9 mouse cellular contexts compared by ENCODE assay signal in the genomic region with DNA sequence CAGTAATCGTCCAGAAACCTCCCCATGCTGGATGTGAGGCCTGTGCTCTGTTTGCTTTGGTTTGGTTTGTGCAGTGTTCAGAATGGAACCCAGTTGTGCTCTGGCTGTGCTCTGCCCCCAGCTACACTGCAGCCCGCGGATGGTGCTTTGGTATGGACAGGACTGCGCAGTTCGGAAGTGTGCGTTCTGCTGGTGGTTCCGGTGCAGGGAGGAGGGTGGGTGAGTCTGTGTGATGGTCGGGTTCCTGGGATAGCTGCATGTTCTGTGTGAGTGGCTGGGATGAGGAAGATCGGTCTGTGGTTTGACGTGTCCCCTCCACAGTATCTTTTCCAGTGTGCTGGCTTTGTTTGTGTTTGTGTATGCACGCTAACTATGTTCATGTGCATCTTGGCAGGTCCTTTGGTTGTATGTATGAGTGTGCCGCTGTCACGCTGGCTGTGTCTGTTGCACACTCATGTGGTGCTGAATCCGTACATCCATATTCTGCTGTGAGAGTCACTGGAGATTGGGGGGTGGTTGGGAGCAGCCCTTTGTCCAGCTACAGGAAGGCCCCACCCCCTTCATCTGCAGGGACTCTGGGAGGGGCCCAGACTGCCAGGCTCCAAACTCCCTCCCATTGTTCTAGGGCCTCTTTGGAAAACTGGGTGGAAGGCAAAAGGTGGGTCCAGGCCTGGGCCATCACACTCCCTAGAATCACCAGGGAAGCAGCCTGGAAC. TPM values are rescaled to one million over a fixed set of nuclear protein-coding genes. Genes with fewer than 3 reads are reported as not detected.
A peak's percentile ranks its signal among the peaks of the same experiment; 100 is the strongest.
DNase-seq lines count a peak whose midpoint lies in the region; ATAC-seq lines count a peak whose summit lies in the region.
"Had no signal": no experiment of that assay in that cellular context is flagged by ENCODE, and none has a peak within 500 bp of the region (broad histone marks: within the 10 kb centered on the region; RNA-seq: fewer than 3 reads in every experiment).

No protein-coding gene starts in this region.

- ATAC-seq in kidney, embryonic 15.5 days (replicated peaks; ENCODE audit: low FRiP score), result no peak

- no peaks in the 10 kb centered on the region for H3K9me3 ChIP-seq in heart, embryonic 10.5 days
- no peaks in the 10 kb centered on the region for H3K9me3 ChIP-seq in kidney, embryonic 15.5 days (replicated peaks)
- H3K9me3 ChIP-seq: G1E had no signal

- 81% methylated on average over 14 of the region's 14 CpGs for WGBS in heart, embryonic 10.5 days
- 80% methylated on average over 14 of the region's 14 CpGs for WGBS in kidney, embryonic 15.5 days

- intact Hi-C loops in gastrocnemius, postnatal 14 days (cut with DNase I; ENCODE audit: low total_unique reads), result no loop called here
- intact Hi-C loops in left cerebral cortex, postnatal 36 days (cut with DNase I), result no loop called here

- no peak overlapping the region for H3K9ac ChIP-seq in kidney, embryonic 15.5 days

- H3K4me3 ChIP-seq in heart, embryonic 10.5 days, result 0 out of 2 replicates have a peak overlapping the region, but pooled peaks have one; percentile 1
- no peak overlapping the region for H3K4me3 ChIP-seq in kidney, embryonic 15.5 days (replicated peaks)

- peak overlapping the region; percentile 83 for H3K27ac ChIP-seq in heart, embryonic 10.5 days
- peak overlapping the region; percentile 87 for H3K27ac ChIP-seq in kidney, embryonic 15.5 days

- peaks cover 73% of the 10 kb centered on the region for H3K4me1 ChIP-seq in heart, embryonic 10.5 days
- peaks cover 88% of the 10 kb centered on the region for H3K4me1 ChIP-seq in kidney, embryonic 15.5 days

- DNase-seq in gastrocnemius, postnatal 14 days, result peak; percentile 17
- DNase-seq in gastrocnemius, postnatal 10 days, result no peak
- DNase-seq in heart, embryonic 10.5 days (ENCODE audit: low spot score), result no peak
- peak; percentile 82 for DNase-seq in lung, postnatal 10 days
- DNase-seq in left cerebral cortex, postnatal 36 days (ENCODE audit: low spot score in 2 of 2), result no peak
- DNase-seq in thymus, postnatal 4 days, result no peak
- DNase-seq in embryo, embryonic 10 days (ENCODE audit: low spot score), result no peak

- no peak overlapping the region for H3K4me2 ChIP-seq in kidney, embryonic 15.5 days

- H3K27me3 ChIP-seq in heart, embryonic 10.5 days (ENCODE audit: insufficient read depth, poor library complexity, severe bottlenecking), result peaks cover 10% of the 10 kb centered on the region; the same call in 1 of the 2 replicates
- no peaks in the 10 kb centered on the region for H3K27me3 ChIP-seq in kidney, embryonic 15.5 days

- no peaks in the 10 kb centered on the region for H3K36me3 ChIP-seq in heart, embryonic 10.5 days
- no peaks in the 10 kb centered on the region for H3K36me3 ChIP-seq in kidney, embryonic 15.5 days
- H3K36me3 ChIP-seq: G1E had no signal

RNA-seq across cellular contexts. Expression of a gene that starts 8.1 kb away (rescaled TPM):
- total RNA-seq in gastrocnemius, postnatal 14 days (2021), result 10 to 100 TPM; 12.5 to 17.3 TPM
- total RNA-seq in gastrocnemius, postnatal 10 days (2021), result 10 to 100 TPM; 17.6 to 21.1 TPM
- 92.5 and 124 TPM in 2 replicates for polyA plus RNA-seq in heart, embryonic 10.5 days (2016; fragmentation: Nextera tagmentation; extraction: Ambion mirVana)
- polyA plus RNA-seq in kidney, embryonic 15.5 days (2015; fragmentation: Nextera tagmentation; extraction: Ambion mirVana), result 133 and 143 TPM in 2 replicates
- 10 to 100 TPM; 22.9 to 23.9 TPM for total RNA-seq in left cerebral cortex, postnatal 36 days (2021)

RNA-seq across cellular contexts. Expression of a gene that starts 26.0 kb away (rescaled TPM):
- total RNA-seq in gastrocnemius, postnatal 14 days (2021), result 1 to 10 TPM; 5.9 to 6.0 TPM
- total RNA-seq in gastrocnemius, postnatal 10 days (2021), result 1 to 10 TPM; 5.6 to 6.9 TPM
- 18.8 and 21.1 TPM in 2 replicates for polyA plus RNA-seq in heart, embryonic 10.5 days (2016; fragmentation: Nextera tagmentation; extraction: Ambion mirVana)
- polyA plus RNA-seq in kidney, embryonic 15.5 days (2015; fragmentation: Nextera tagmentation; extraction: Ambion mirVana), result 16.4 and 20.9 TPM in 2 replicates
- 1 to 10 TPM; 1.7 to 1.8 TPM for total RNA-seq in left cerebral cortex, postnatal 36 days (2021)
- polyA plus RNA-seq: G1E had no signal

RNA-seq across cellular contexts. Expression of a gene that starts 41.1 kb away (rescaled TPM):
- total RNA-seq in gastrocnemius, postnatal 14 days (2021), result 10 to 100 TPM; 11.9 to 13.8 TPM
- total RNA-seq in gastrocnemius, postnatal 10 days (2021), result 10 to 100 TPM; 12.5 to 19.3 TPM
- polyA plus RNA-seq in heart, embryonic 10.5 days (2016; fragmentation: Nextera tagmentation; extraction: Ambion mirVana), result 28.0 and 33.2 TPM in 2 replicates
- polyA plus RNA-seq in kidney, embryonic 15.5 days (2015; fragmentation: Nextera tagmentation; extraction: Ambion mirVana), result 29.5 and 31.0 TPM in 2 replicates
- 10 to 100 TPM; 17.0 to 18.9 TPM for total RNA-seq in left cerebral cortex, postnatal 36 days (2021)

RNA-seq across cellular contexts. Expression of a gene that starts 58.7 kb away (rescaled TPM):
- 10 to 100 TPM; 45.8 to 49.1 TPM for total RNA-seq in gastrocnemius, postnatal 14 days (2021)
- total RNA-seq in gastrocnemius, postnatal 10 days (2021), result 10 to 100 TPM; 56.0 to 61.1 TPM
- 84.1 and 103 TPM in 2 replicates for polyA plus RNA-seq in heart, embryonic 10.5 days (2016; fragmentation: Nextera tagmentation; extraction: Ambion mirVana)
- polyA plus RNA-seq in kidney, embryonic 15.5 days (2015; fragmentation: Nextera tagmentation; extraction: Ambion mirVana), result 141 and 147 TPM in 2 replicates
- 10 to 100 TPM; 72.2 to 75.4 TPM for total RNA-seq in left cerebral cortex, postnatal 36 days (2021)

Comparison
In these comparisons a context has a peak if more than half of its experiments do, and no peak if none do; other contexts are left out.
1. DNase-seq: peak in gastrocnemius, postnatal 14 days (single experiment) and lung, postnatal 10 days (single experiment); none in gastrocnemius, postnatal 10 days (single experiment), heart, embryonic 10.5 days (single experiment), left cerebral cortex, postnatal 36 days (0 of 2), thymus, postnatal 4 days (single experiment) and embryo, embryonic 10 days (single experiment).